Mouse (Mus musculus) stomach, postnatal 0 days (tissue): ENCODE measurements around the gene Fntb.

ENCODE experiments used
- CTCF ChIP-seq: IDR thresholded peaks from 2 replicates; pipeline ENCODE4 v1.5.1; 2016; ENCODE audit warnings: antibody characterized with exemption, low read depth, mild to moderate bottlenecking, moderate library complexity
- EP300 ChIP-seq: optimal IDR thresholded peaks from 2 replicates; pipeline ENCODE3; 2016; ENCODE audit warnings: antibody characterized with exemption

GRCm38 (mm10) chr12:76910258-76910940 is 145.0 kb downstream of the Fntb start:
- no peak for TF ChIP-seq CTCF
- no peak for TF ChIP-seq EP300
